Mouse (Mus musculus) heart, postnatal 10 days (tissue): Measurements from ENCODE around the gene Cd274. TPM values are rescaled to one million over a fixed set of nuclear protein-coding genes. Genes with fewer than 3 reads are reported as not detected.
A peak's percentile ranks its signal among the peaks of the same experiment; 100 is the strongest.

Source experiments
- DNase-seq, 2 experiments: peaks; one replicate each; pipeline ENCODE4 v3.0.0; 2021
- intact Hi-C: fragments of 180-260 bp; cut with DNase I; formaldehyde crosslinking; loops from one replicate; pipeline ENCODE4 v1.15.1; 2025
- total RNA-seq, 2 experiments: library from RNA; stranded (reverse); gene quantifications; 2 replicates each; pipeline ENCODE4 v1.2.3; 2021

The Cd274 gene
- total RNA-seq, 2 experiments from 2014 or later, result 1.7 to 2.0 TPM

GRCm38 (mm10) chr19:29419506-29419905 is 52.3 kb downstream of the Cd274 start:
- intact Hi-C loops, result no loop called here
- no peak for DNase-seq

- intact Hi-C loops, result no loop called here
- peak in 1 of 2 experiments; percentile 21 for DNase-seq
Measured at GRCm38 (mm10) chr19:29419946-29420345, 52.7 kb downstream of the Cd274 start.

- no peak for DNase-seq
- intact Hi-C loops, result no loop called here
Measured at GRCm38 (mm10) chr19:29420397-29420796, 53.1 kb downstream of the Cd274 start.

- intact Hi-C loops, result no loop called here
- no peak for DNase-seq
Measured at GRCm38 (mm10) chr19:29422013-29422645, 54.9 kb downstream of the Cd274 start.

- intact Hi-C loops, result no loop called here
- DNase-seq, result no peak
Measured at GRCm38 (mm10) chr19:29422796-29423195, 55.5 kb downstream of the Cd274 start.

GRCm38 (mm10) chr19:29430516-29430915 is 63.3 kb downstream of the Cd274 start:
- no peak for DNase-seq
- intact Hi-C loops, result no loop called here

- DNase-seq, result no peak
- intact Hi-C loops, result no loop called here
Measured at GRCm38 (mm10) chr19:29430953-29431352, 63.7 kb downstream of the Cd274 start.

- no peak for DNase-seq
- intact Hi-C loops, result no loop called here
Measured at GRCm38 (mm10) chr19:29436793-29437479, 69.7 kb downstream of the Cd274 start.

Other genes with a start within 250 kb of the Cd274 start
- 10 to 100 TPM; 16.9 to 17.6 TPM for gene Jak2, start 115.6 kb upstream of the Cd274 start, total RNA-seq
- under 1 TPM in 1 of 2 experiments, not detected in 1; 0.38 TPM for gene Insl6, start 42.1 kb upstream of the Cd274 start, total RNA-seq
- not detected for gene Rln1, start 32.8 kb upstream of the Cd274 start, total RNA-seq
- gene Plgrkt, start 65 bp upstream of the Cd274 start, total RNA-seq, result 10 to 100 TPM; 27.9 to 38.6 TPM
- not detected for gene Pdcd1lg2, start 43.5 kb downstream of the Cd274 start, total RNA-seq
- 10 to 100 TPM; 32.8 to 36.3 TPM for gene Ric1, start 154.8 kb downstream of the Cd274 start, total RNA-seq